ENCODE assay signal across 10 mouse cellular contexts in the genomic region with DNA sequence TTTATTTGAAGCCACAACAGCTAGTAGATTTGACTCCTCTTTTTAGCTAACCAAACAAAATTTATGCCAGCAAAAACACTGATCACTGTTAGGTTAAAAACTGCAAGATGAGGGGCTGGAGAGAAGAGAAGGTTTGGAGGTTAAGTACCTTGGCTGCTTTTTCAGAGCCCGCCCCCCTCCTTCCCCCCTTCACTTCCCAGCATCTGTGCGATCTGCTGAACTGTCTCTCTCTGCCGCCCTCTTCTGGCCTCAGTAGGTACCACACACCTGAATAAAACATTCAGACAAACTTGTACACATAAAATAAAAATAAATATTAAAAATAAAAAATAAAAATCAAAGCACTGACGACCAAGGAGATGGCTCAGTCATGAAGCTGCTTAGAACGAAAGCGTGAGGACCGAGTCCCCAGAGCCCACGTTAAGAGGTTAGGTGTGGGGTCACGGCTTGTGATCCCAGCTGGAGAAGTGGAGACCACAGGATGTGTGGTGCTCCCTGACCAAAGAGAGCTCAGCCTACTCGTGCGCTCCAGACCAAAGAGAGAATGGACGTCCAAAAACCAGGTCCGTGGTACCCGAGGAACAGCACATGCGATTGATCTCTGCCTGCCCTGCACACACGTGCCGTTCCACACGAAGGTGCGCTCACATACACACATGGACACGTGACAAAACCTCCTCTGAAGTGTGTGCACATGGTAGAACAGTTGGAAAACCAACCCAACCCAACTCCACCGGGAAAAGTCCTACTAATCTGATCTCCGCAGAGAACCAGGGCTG. TPM values are rescaled to one million over a fixed set of nuclear protein-coding genes. Genes with fewer than 3 reads are reported as not detected.
A peak's percentile ranks its signal among the peaks of the same experiment; 100 is the strongest.
DNase-seq lines count a peak whose midpoint lies in the region; ATAC-seq and TF ChIP-seq lines count a peak whose summit lies in the region.
"Had no signal": no experiment of that assay in that cellular context is flagged by ENCODE, and none has a peak within 500 bp of the region (broad histone marks: within the 10 kb centered on the region; RNA-seq: fewer than 3 reads in every experiment).

No protein-coding gene starts in this region.

- TF ChIP-seq EP300 in stomach, postnatal 0 days (optimal IDR thresholded peaks at IDR 0.05), result no peak

- TF ChIP-seq CTCF in lung, adult 2 months (IDR thresholded peaks at IDR 0.05; ENCODE audit: insufficient read depth, low read length), result peak; percentile 34; the same call in 1 of the 2 replicates
- TF ChIP-seq CTCF in bone marrow, adult 2 months (IDR thresholded peaks at IDR 0.05; ENCODE audit: control insufficient read depth, insufficient read depth, low read length), result peak; percentile 43
- TF ChIP-seq CTCF in stomach, postnatal 0 days (IDR thresholded peaks at IDR 0.05; ENCODE audit: low read depth), result peak; percentile 67

- peak; percentile 10 to 20 for DNase-seq in cerebellum, postnatal 36 days
- no peak for DNase-seq in cerebellum, adult 8-10 months
- DNase-seq in lung, adult 2 months, result peak; percentile 7
- no peak for DNase-seq in lung, adult 18-20 months
- DNase-seq in kidney, postnatal 25 days, result peak; percentile 52 to 62
- DNase-seq in stomach, postnatal 0 days (ENCODE audit: low spot score), result peak; percentile 45
- no peak for DNase-seq in cerebellum, adult 11-12 months

- TF ChIP-seq POLR2A in lung, adult 2 months (IDR thresholded peaks at IDR 0.05; ENCODE audit: borderline replicate concordance, extremely low read depth, low read depth, low read length), result no peak
- TF ChIP-seq POLR2A in bone marrow, adult 2 months (IDR thresholded peaks at IDR 0.05; ENCODE audit: borderline replicate concordance, control insufficient read depth, low read depth, low read length), result no peak

- H3K9me3 ChIP-seq in stomach, postnatal 0 days (ENCODE audit: control insufficient read depth, low read length), result no peaks in the 10 kb centered on the region
- H3K9me3 ChIP-seq: heart, embryonic 13.5 days had no signal

- no peaks in the 10 kb centered on the region for H3K4me1 ChIP-seq in lung, adult 2 months (ENCODE audit: control insufficient read depth, insufficient read depth, low read length)
- no peaks in the 10 kb centered on the region for H3K4me1 ChIP-seq in bone marrow, adult 2 months (ENCODE audit: control insufficient read depth, insufficient read depth, low read length)
- no peaks in the 10 kb centered on the region for H3K4me1 ChIP-seq in stomach, postnatal 0 days (replicated peaks; ENCODE audit: control insufficient read depth, insufficient read depth)
- H3K4me1 ChIP-seq: heart, embryonic 13.5 days; megakaryocyte, embryonic 14.5 days had no signal

- no peaks in the 10 kb centered on the region for H3K27me3 ChIP-seq in stomach, postnatal 0 days (ENCODE audit: control insufficient read depth, insufficient read depth, low read length)
- H3K27me3 ChIP-seq: heart, embryonic 13.5 days; megakaryocyte, embryonic 14.5 days had no signal

- no peak overlapping the region for H3K4me3 ChIP-seq in lung, adult 2 months (replicated peaks; ENCODE audit: extremely low read depth, low read depth, low read length)
- H3K4me3 ChIP-seq in bone marrow, adult 2 months (replicated peaks; ENCODE audit: control insufficient read depth, low read depth, low read length), result no peak overlapping the region
- no peak overlapping the region for H3K4me3 ChIP-seq in stomach, postnatal 0 days (ENCODE audit: low read depth, low read length)
- H3K4me3 ChIP-seq: heart, embryonic 13.5 days; megakaryocyte, embryonic 14.5 days had no signal

- H3K27ac ChIP-seq in bone marrow, adult 2 months (ENCODE audit: control insufficient read depth, insufficient read depth, low read depth, low read length, poor library complexity), result no peak overlapping the region
- no peak overlapping the region for H3K27ac ChIP-seq in stomach, postnatal 0 days (replicated peaks)
- H3K27ac ChIP-seq: heart, embryonic 13.5 days had no signal

- H3K4me2 ChIP-seq in stomach, postnatal 0 days (replicated peaks; ENCODE audit: low read depth), result no peak overlapping the region
- H3K4me2 ChIP-seq: heart, embryonic 13.5 days had no signal

- WGBS in lung, adult 2 months, result 76% methylated on average over 22 of the region's 22 CpGs
- 76% methylated on average over 22 of the region's 22 CpGs for WGBS in bone marrow, adult 2 months
- WGBS in stomach, postnatal 0 days, result 78% methylated on average over 22 of the region's 22 CpGs

- H3K36me3 ChIP-seq in stomach, postnatal 0 days (ENCODE audit: control insufficient read depth, insufficient read depth, low read length), result no peaks in the 10 kb centered on the region
- H3K36me3 ChIP-seq: heart, embryonic 13.5 days had no signal

- no peak for ATAC-seq in stomach, postnatal 0 days (ENCODE audit: low FRiP score, low TSS enrichment)

- no peak overlapping the region for H3K9ac ChIP-seq in stomach, postnatal 0 days (ENCODE audit: low read length)
- H3K9ac ChIP-seq: heart, embryonic 13.5 days had no signal

RNA-seq across cellular contexts. Expression of a gene that starts 37.4 kb away (rescaled TPM):
- polyA plus RNA-seq in lung, adult 2 months (2012; rRNA removed), result 26.5 and 29.9 TPM in 2 replicates
- polyA plus RNA-seq in bone marrow, adult 2 months (2011; ENCODE audit: insufficient read depth, insufficient read length, low replicate concordance, missing spikeins), result 2.9 and 10.7 TPM in 2 replicates
- polyA plus RNA-seq in stomach, postnatal 0 days (2015; fragmentation: Nextera tagmentation; extraction: Ambion mirVana), result 28.0 and 29.8 TPM in 2 replicates

Comparison
In these comparisons a context has a peak if more than half of its experiments do, and no peak if none do; other contexts are left out.
1. DNase-seq: peak in cerebellum, postnatal 36 days (2 of 2), lung, adult 2 months (single experiment), kidney, postnatal 25 days (2 of 2) and stomach, postnatal 0 days (single experiment); none in cerebellum, adult 8-10 months (single experiment), lung, adult 18-20 months (0 of 2) and cerebellum, adult 11-12 months (single experiment).
2. Peak in every context shown above with its lines, with median percentiles within 50 percentile points of each other: CTCF ChIP-seq.